Mouse (Mus musculus): Measurements from ENCODE around the gene Gucy2c.

GRCm38 (mm10) chr6:136723171-136723570 is 58.4 kb downstream of the Gucy2c start:
- TF ChIP-seq CHD2 (IDR thresholded peaks at IDR 0.05; ENCODE audit: low read depth, low read length) = no peak
- TF ChIP-seq ZNF384 (IDR thresholded peaks at IDR 0.05; ENCODE audit: low read depth, low read length) = no peak
- TF ChIP-seq MAFK (IDR thresholded peaks at IDR 0.05; ENCODE audit: insufficient read depth, low read depth, low read length) = no peak
- no peak for TF ChIP-seq HCFC1 (IDR thresholded peaks at IDR 0.05; ENCODE audit: borderline replicate concordance, insufficient read depth, low read length)
